Mouse (Mus musculus) adrenal gland, adult 8-10 months (tissue): ENCODE results near the gene Neurod6. TPM values are rescaled to one million over a fixed set of nuclear protein-coding genes. Genes with fewer than 3 reads are reported as not detected.
"Not testable (repeated sequence)": the region's sequence is repeated elsewhere in the genome, so short reads cannot be mapped to it uniquely, and the experiment has no call there.

Source experiments
- DNase-seq: peaks from one replicate; pipeline ENCODE4 v3.0.0; 2022
- total RNA-seq, 4 experiments: library from RNA; stranded (reverse); gene quantifications; 2 replicates each; pipeline ENCODE4 v1.2.4; 2022

Neurod6 gene
- total RNA-seq = not detected

- no peak for DNase-seq
These were observed at the start of gene Neurod6 for GRCm38 (mm10) chr6:55680974-55681373. Gene Neurod6 (minus strand): TSS chr6:55681263.

DNA sequence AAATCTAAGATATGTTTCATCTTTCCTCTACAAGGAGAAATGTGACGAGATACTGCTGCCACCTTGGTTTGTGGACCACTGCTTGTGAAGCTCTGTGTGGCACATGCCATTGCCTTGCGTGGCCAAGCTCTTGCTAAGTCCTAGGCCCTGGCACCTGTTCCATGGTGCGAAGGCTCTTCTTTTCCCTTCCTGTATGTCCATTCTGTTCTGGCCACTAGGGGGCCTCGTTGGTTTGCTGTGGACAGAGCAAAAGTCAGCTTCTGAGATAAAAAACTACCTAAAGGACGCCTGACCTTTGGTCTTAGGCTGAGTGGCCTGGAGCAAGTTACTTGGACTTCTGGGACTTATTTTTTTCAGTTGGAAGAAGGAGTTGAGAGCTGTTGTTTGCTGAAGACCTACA is 36.1 kb upstream of the Neurod6 start:
- DNase-seq = peak; percentile 40

DNA sequence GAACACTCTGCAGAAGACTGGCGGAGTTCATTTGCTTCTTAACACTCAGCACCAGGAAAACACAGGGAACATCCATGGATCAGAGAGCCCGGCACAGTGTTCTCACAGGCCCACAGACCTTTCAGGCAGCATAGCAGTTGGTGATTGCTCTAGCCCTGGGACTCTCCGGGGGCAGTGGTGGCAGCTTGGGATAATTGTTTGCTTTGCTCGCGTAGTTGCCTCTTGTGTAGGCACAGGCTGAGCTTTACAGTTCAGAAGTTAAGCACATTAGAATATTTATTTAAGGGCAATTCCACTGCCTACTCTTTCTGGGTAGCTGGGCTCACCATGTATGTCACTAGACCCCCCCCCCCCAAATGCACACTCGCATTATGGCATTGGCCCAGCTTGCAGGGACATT is 34.4 kb upstream of the Neurod6 start:
- DNase-seq = no peak

GRCm38 (mm10) chr6:55710913-55711312 is 29.9 kb upstream of the Neurod6 start:
- DNase-seq = not testable (repeated sequence)

DNA sequence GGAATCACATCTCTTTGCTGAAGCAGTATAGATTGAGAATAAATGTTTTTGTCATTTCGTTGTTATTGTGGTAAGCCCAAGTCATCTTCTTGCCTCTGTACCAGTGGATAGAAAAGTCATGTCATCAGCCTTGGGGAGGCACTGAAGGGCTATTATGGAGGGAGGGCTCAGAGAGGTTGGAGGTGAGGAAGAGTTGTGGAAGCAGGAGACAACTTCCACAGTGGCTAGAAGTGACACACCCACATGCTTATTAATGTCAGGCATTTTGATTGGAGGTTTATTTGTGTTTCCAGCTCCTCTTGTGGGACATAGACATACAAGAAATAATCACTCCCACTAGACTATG is 23.7 kb upstream of the Neurod6 start:
- DNase-seq = no peak

DNA sequence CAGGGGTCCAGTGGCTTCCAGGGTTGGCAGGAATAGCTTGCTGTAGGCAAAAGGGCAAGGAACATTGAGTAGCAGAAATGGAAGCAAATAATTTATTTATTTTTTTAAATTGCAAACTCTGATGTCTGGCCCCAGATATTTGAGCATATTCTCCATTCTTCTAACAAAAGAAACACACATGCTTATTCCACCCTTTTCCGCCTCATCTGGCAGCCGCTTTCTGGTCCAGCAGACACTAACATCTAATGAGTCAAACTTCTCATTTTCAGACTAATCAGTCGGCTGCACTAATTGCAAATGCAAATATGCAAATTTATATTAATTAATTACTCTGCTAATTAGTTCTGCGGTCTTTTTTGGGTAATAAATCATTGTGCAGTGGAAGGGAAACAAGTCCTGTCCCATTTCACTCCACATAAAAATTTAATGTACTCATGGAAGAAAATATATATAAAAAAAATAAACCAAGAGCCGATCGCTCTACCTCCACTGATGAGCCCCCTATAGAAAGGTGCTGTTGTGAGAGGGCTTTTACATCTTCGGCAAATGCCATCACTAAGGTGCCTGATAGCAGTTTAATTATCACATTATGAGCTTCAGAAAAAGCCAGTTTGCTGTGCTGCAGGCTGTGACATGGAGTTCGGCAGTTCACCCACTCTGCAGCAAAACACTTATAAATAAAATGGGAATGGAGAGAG is 23.1 kb upstream of the Neurod6 start:
- no peak for DNase-seq

DNA sequence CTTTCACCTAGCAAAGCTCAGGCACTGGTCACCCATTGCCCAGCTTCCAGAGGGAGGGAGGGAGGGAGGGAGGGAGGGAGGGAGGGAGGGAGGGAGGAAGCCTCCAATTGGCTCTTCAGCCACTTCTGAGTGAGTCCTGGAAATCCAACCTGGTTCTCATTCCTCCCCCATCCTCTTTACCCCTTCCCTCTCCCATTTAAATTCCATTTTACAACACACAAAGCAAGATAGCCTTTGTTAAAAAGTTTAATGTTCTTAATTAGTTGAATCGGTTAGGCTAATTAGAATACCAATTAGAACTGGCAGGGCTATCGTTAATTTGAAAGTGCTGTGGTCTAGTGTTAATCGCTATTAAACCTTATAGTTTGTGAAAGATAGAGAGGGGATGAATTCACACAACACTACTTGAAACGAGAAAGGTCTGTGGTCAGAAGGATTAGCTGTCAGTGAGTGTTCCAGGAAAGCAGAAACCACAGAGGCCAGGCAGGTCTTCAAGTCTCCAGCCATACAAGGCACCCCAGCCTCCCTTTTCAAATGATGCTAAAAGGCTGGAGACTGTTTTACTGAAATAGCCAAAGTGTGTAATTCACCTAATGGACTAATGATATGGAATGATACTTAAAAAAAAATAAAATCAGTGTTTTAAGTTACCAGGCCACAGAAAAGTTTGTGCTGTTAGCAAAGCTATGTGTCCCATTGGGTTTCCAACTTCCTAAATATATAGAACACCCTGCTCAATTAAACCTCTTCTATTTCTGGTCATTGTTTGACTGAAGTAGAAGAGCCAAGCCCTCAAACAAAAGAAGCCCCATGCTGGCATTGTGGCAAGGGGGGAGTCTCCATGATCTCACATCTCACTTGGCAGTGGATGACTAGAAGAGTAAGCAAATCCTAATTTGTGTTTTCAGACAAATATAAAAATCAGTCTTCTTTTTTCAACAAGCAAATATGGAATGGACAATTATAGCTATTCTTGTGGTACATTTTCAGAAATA is 19.6 kb upstream of the Neurod6 start:
- DNase-seq = no peak

DNA sequence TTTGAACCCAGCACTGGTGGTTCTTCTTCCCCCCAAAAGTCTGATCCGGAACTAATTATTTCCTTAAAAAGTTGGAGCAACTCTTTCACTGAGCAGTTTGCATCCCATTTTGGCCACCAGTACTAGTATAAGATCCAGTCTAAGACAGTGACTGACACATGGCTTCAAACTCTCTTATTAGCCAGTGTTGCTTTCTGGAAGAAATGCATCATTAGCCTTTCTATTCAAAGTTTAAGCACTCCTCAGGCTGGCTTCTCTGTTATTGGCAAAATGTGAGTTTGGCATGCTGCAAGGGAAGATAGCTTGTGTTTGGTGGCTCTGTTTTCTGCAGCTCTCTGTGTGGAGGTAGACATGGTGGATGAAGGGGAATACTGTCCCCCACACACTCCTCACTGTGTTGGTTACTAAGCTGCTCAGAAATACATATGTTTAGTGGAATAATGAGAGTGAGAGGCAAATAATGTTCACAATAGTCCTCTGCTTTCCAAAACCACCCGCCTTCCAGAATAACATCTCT is 9.0 kb upstream of the Neurod6 start:
- DNase-seq = no peak

DNA sequence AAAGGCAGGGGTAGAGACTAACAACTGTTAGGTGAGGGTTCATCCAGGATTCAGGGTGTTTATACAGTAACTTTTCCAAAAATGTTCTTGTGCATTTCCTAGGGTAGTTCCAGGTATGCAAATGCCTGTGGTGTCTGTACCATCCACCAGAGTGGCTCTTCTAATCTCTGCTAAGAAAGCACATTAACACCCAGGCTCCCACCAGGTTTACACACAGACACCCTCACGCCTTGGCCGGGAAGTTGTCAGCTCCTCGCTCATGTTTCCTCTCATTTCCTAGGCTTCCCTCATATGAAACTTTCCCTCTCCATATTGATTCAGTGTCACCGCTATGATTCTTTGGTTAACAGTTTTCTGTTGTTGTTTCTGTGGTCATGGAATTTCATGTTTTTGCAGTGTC is 2.4 kb upstream of the Neurod6 start:
- DNase-seq = no peak

GRCm38 (mm10) chr6:55682886-55683285 is 1.8 kb upstream of the Neurod6 start:
- no peak for DNase-seq

DNA sequence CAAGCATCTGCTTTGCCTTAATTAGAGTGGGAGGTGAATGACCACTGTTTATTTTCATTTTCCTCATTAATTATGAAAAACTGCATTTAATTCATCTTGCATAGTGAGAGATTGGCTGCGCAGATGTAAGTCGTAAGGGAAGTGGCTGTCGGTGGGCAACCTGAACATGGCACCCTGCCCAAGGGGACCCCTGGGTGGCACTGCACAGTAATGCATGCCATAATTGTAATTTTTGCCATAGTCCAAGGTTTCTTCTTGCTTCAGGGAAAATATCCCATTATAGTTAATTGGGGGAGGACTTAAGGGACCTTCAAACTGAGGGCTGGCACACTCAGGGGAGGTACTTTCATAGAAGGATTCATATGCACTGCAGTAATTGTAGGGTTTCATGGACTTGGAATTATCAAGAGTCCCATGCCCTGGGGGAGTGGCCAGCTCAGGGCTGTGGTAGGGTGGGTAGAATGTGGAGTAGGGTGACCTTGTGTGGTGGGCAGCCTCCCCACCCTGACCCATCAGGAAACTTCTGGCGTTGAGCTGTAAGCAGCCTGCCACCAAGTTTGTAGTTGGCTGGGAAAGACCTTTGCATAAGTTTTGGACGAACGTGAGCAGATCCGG is 2.4 kb downstream of the Neurod6 start:
- DNase-seq = no peak

DNA sequence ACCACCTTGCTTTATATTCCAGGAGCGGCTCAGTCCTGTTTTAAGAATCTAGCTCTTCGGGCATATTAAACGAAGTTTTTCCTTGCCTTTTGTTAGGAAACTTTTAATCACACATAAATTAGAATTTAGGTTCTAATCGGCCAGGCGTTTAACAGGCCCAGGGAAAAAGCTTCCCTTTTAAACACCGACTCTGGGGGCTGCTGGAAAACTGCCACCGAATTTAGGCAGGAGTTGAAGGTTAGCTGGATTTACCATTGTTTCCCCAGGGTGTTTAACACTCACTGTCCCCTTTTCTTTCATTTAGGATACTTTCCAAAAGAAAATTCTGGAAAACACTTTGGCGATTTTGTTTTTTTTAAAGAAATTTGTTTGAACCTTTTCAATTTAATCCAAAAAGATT is 3.7 kb downstream of the Neurod6 start:
- DNase-seq = no peak

DNA sequence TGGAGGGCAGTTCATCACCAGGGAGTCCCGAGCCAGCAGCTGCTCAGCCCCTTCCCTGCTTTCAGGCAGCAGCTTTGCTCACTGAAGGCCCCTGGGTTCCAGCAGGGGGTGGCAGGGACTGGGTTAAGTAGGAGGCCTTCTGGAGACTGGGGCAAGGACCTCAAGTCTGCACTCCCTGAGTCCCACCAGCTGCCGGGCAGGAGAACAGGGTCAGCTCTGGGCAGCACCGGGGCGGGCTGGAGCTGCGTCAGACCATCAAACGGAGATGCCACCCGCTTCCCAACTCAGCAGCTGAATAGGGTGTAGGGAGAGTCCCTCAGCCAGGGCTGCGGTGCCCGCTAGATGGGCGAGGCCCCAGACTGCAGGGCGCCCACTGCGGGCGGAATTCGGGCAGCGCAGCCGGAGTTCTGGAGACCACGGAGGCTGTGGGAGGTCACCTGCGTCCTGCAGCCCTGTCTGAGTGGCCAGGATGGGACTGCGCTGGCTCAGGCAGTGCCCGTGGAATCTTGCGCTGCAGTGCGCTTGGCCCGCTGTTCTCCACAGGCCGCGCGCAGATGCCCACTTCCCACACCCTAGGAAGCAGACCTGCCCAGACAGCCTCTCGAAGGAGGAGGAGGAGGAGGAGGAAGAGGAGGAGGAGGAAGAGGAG is 4.3 kb downstream of the Neurod6 start:
- DNase-seq = no peak

- no peak for DNase-seq
These were observed 4.9 kb downstream of the Neurod6 start for GRCm38 (mm10) chr6:55676141-55676662.

GRCm38 (mm10) chr6:55667801-55668200 is 13.3 kb downstream of the Neurod6 start:
- no peak for DNase-seq

- no peak for DNase-seq
These were observed 19.7 kb downstream of the Neurod6 start for GRCm38 (mm10) chr6:55661126-55661915.

- DNase-seq = no peak
These were observed 31.1 kb downstream of the Neurod6 start for GRCm38 (mm10) chr6:55649996-55650395.

- no peak for DNase-seq
These were observed 31.5 kb downstream of the Neurod6 start for GRCm38 (mm10) chr6:55649581-55649980.

GRCm38 (mm10) chr6:55648886-55649285 is 32.2 kb downstream of the Neurod6 start:
- DNase-seq = no peak

DNA sequence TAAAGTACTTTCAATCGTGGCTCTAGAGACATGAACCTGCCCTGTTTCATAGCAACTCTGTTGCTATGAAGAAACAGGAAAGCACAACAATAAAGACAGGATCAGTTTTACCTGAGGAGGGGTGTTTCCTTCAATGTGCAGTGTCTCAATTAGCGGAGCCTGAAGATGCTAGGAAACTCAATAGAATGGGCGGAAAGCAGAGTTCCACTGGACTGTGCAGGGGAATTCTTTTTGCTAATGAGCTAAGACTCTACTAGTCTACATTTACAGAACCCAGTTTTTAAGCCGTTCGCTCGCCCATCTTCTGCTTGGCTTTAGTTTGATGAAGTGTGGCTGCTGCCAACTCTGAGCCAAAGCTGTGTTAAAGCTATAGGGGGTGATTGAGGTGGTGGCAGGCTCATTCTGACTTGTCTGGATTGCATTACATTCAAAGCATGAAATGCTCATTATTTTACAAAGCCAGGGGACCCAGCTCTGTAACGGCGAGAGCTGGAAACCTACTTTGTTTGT is 33.2 kb downstream of the Neurod6 start:
- DNase-seq = no peak
